Comparison of ENCODE assay signal across 8 mouse cellular contexts in the genomic region with DNA sequence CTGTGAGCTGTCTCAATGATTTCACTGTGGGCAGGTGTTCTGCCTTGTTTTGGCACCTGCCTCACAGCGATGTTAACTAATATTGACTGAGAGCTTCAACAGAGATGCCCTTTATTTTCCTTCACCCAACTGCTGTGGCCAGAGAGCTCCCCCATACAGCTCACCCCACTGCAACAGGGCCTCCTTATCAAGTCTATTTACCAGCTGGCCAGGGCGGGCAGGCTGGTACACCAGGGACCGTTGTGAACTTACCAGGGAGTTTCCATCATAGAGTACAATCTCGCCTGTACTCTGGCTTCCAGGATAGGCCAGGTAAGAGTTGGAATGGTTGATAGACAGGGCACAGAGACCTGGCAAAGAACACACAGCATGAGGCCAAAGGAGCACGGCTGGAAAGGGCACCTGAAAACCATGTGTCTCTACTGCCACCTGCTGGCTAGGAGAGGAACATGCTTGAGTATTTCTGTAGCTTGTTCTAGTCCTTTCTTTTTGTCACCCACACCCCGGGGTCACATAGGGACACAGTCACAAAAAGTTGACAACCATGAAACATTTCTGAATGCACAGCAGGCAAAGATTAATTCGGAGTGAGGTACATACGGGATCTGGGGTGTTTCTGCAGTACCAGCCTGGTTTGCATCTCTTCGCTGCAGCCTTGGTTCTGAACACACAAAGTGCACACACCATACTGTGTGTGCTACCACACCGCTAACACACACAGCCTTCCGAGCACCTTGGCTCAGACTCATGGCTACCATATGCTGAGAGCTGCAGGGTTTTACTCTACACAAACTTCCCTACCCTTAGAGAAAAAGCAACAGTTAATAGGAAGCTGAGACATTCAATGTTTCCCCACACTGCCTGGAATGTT. TPM values are rescaled to one million over a fixed set of nuclear protein-coding genes. Genes with fewer than 3 reads are reported as not detected.
DNase-seq lines count a peak whose midpoint lies in the region; ATAC-seq lines count a peak whose summit lies in the region.

No protein-coding gene starts in this region.

- no peaks in the 10 kb centered on the region for H3K27me3 ChIP-seq in embryonic facial prominence, embryonic 11.5 days (ENCODE audit: control insufficient read depth, insufficient read depth, low read length)
- H3K27me3 ChIP-seq in liver, embryonic 15.5 days, result no peaks in the 10 kb centered on the region
- no peaks in the 10 kb centered on the region for H3K27me3 ChIP-seq in neural tube, embryonic 11.5 days (ENCODE audit: control insufficient read depth, insufficient read depth, low read length)
- H3K27me3 ChIP-seq in stomach, embryonic 15.5 days (replicated peaks), result no peaks in the 10 kb centered on the region

- no peak overlapping the region for H3K27ac ChIP-seq in embryonic facial prominence, embryonic 11.5 days (replicated peaks; ENCODE audit: low read depth, low read length)
- H3K27ac ChIP-seq in liver, embryonic 15.5 days (replicated peaks), result peak overlapping the region; percentile 70
- no peak overlapping the region for H3K27ac ChIP-seq in neural tube, embryonic 11.5 days (ENCODE audit: low read depth, low read length)
- no peak overlapping the region for H3K27ac ChIP-seq in stomach, embryonic 15.5 days

- H3K36me3 ChIP-seq in embryonic facial prominence, embryonic 11.5 days (replicated peaks; ENCODE audit: control insufficient read depth, insufficient read depth, low read depth, low read length), result no peaks in the 10 kb centered on the region; the same call in 1 of the 2 replicates
- peaks cover 58% of the 10 kb centered on the region for H3K36me3 ChIP-seq in liver, embryonic 15.5 days (replicated peaks)
- no peaks in the 10 kb centered on the region for H3K36me3 ChIP-seq in neural tube, embryonic 11.5 days (ENCODE audit: control insufficient read depth, insufficient read depth, low read length)
- no peaks in the 10 kb centered on the region for H3K36me3 ChIP-seq in stomach, embryonic 15.5 days

- no peak overlapping the region for H3K9ac ChIP-seq in embryonic facial prominence, embryonic 11.5 days (replicated peaks; ENCODE audit: low read length)
- peak overlapping the region; percentile 42 for H3K9ac ChIP-seq in liver, embryonic 15.5 days
- H3K9ac ChIP-seq in neural tube, embryonic 11.5 days (ENCODE audit: low read length), result no peak overlapping the region
- H3K9ac ChIP-seq in stomach, embryonic 15.5 days, result no peak overlapping the region

- H3K4me1 ChIP-seq in embryonic facial prominence, embryonic 11.5 days (ENCODE audit: control insufficient read depth, insufficient read depth, low read length), result no peaks in the 10 kb centered on the region; the same call in 1 of the 2 replicates
- peaks cover 45% of the 10 kb centered on the region for H3K4me1 ChIP-seq in liver, embryonic 15.5 days (replicated peaks)
- no peaks in the 10 kb centered on the region for H3K4me1 ChIP-seq in neural tube, embryonic 11.5 days (ENCODE audit: control insufficient read depth, insufficient read depth, low read length)
- H3K4me1 ChIP-seq in stomach, embryonic 15.5 days, result peaks cover 12% of the 10 kb centered on the region; the same call in 1 of the 2 replicates

- no peaks in the 10 kb centered on the region for H3K9me3 ChIP-seq in embryonic facial prominence, embryonic 11.5 days (replicated peaks; ENCODE audit: control insufficient read depth, low read length)
- H3K9me3 ChIP-seq in liver, embryonic 15.5 days (replicated peaks), result no peaks in the 10 kb centered on the region
- no peaks in the 10 kb centered on the region for H3K9me3 ChIP-seq in neural tube, embryonic 11.5 days (ENCODE audit: control insufficient read depth, low read length)
- H3K9me3 ChIP-seq in stomach, embryonic 15.5 days, result no peaks in the 10 kb centered on the region

- ATAC-seq in embryonic facial prominence, embryonic 11.5 days (replicated peaks; ENCODE audit: insufficient number of reproducible peaks, low FRiP score, low TSS enrichment, low read depth), result peak; percentile 23; the same call in 1 of the 2 replicates
- ATAC-seq in liver, embryonic 15.5 days (ENCODE audit: insufficient read depth), result peak; percentile 47
- ATAC-seq in neural tube, embryonic 11.5 days (ENCODE audit: insufficient read depth, low FRiP score, low TSS enrichment), result peak; percentile 53; the same call in 1 of the 2 replicates
- ATAC-seq in stomach, embryonic 15.5 days (ENCODE audit: insufficient read depth, low FRiP score, low read depth), result peak; percentile 42; the same call in 1 of the 2 replicates

- no peak overlapping the region for H3K4me2 ChIP-seq in embryonic facial prominence, embryonic 11.5 days (ENCODE audit: low read depth, low read length)
- H3K4me2 ChIP-seq in liver, embryonic 15.5 days, result peak overlapping the region; percentile 45
- no peak overlapping the region for H3K4me2 ChIP-seq in neural tube, embryonic 11.5 days (ENCODE audit: low read depth)
- no peak overlapping the region for H3K4me2 ChIP-seq in stomach, embryonic 15.5 days

- DNase-seq in CD4-positive helper T cell, adult 2 months (ENCODE audit: low read depth, low spot score), result peak; percentile 76
- DNase-seq in adrenal gland, postnatal 25 days, result peak; percentile 67
- DNase-seq in embryonic facial prominence, embryonic 11.5 days (ENCODE audit: low spot score), result peak; percentile 87
- peak; percentile 70 for DNase-seq in heart, adult 8-10 months (ENCODE audit: low spot score)
- DNase-seq in kidney, postnatal 36 days, result peak; percentile 71 to 83
- DNase-seq in neural tube, embryonic 11.5 days (ENCODE audit: low spot score), result peak; percentile 82

- WGBS in embryonic facial prominence, embryonic 11.5 days, result 50% methylated on average over 11 of the region's 11 CpGs
- 33% methylated on average over 11 of the region's 11 CpGs for WGBS in liver, embryonic 15.5 days (ENCODE audit: insufficient replicate concordance)
- 50% methylated on average over 11 of the region's 11 CpGs for WGBS in neural tube, embryonic 11.5 days
- WGBS in stomach, embryonic 15.5 days, result 43% methylated on average over 11 of the region's 11 CpGs

- no peak overlapping the region for H3K4me3 ChIP-seq in embryonic facial prominence, embryonic 11.5 days (ENCODE audit: low read depth, low read length)
- no peak overlapping the region for H3K4me3 ChIP-seq in liver, embryonic 15.5 days (replicated peaks)
- no peak overlapping the region for H3K4me3 ChIP-seq in neural tube, embryonic 11.5 days (ENCODE audit: low read depth, low read length)
- H3K4me3 ChIP-seq in stomach, embryonic 15.5 days (replicated peaks), result no peak overlapping the region

RNA-seq across cellular contexts. Expression of gene Wipi1, which starts 26.7 kb away (rescaled TPM):
- total RNA-seq in adrenal gland, postnatal 25 days (2021), result 42.7 and 65.8 TPM in 2 replicates
- polyA plus RNA-seq in embryonic facial prominence, embryonic 11.5 days (2014; fragmentation: Nextera tagmentation; extraction: Ambion mirVana), result 16.3 and 18.5 TPM in 2 replicates
- total RNA-seq in heart, adult 8-10 months (2022), result 100 to 1,000 TPM; 110 to 141 (median 120) TPM
- polyA plus RNA-seq in liver, embryonic 15.5 days (2015; fragmentation: Nextera tagmentation; extraction: Ambion mirVana), result 24.2 and 25.9 TPM in 2 replicates
- polyA plus RNA-seq in neural tube, embryonic 11.5 days (2014; fragmentation: Nextera tagmentation; extraction: Ambion mirVana), result 11.4 and 12.2 TPM in 2 replicates
- 36.4 and 37.5 TPM in 2 replicates for polyA plus RNA-seq in stomach, embryonic 15.5 days (2015; fragmentation: Nextera tagmentation; extraction: Ambion mirVana)
